Mouse (Mus musculus) cerebellum, postnatal 4 days (tissue): ENCODE results near the gene Ephb2.
A peak's percentile ranks its signal among the peaks of the same experiment; 100 is the strongest.

Experiments used
- DNase-seq, 2 experiments: peaks; one replicate each; pipeline ENCODE4 v3.0.0; 2022; ENCODE audit warnings: low spot score in 2 of 2, mixed read lengths in 1 of 2

The Ephb2 gene

GRCm38 (mm10) chr4:136763349-136763748, 72.4 kb downstream of the Ephb2 start:
- no peak for DNase-seq

DNA sequence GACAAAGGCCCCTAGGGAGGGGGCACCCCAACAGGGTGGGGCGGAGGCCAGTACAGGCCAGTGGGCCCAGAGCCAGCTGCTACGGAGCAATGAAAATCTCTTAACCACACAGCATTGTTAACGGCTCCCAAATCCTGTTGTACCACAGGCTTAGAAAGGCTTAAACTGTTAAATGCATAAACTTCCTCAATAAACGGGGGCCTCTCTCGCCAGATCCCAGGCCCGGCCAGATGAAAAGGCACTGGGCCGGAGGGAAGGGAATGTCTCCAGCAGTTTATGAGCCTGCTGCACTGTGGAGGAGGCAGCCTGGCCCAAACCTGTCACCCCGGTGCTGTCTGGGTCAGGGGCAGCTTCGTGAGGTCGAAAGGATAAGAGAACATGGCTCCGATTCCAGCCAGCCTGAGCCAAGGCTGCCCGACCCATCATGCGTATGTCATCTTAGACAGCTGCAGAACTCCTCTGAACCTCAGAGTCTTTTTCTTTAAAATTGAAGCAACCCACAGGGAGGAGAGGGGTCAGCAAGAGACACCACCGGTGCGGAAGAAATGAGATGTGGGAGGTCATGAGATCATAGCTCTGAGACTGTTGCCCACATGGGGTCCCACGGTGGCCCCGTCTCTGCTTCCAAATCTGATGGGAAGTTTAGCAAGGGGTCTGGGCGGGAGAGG, 73.9 kb downstream of the Ephb2 start:
- DNase-seq = no peak

GRCm38 (mm10) chr4:136760882-136761281, 74.9 kb downstream of the Ephb2 start:
- no peak for DNase-seq

DNA sequence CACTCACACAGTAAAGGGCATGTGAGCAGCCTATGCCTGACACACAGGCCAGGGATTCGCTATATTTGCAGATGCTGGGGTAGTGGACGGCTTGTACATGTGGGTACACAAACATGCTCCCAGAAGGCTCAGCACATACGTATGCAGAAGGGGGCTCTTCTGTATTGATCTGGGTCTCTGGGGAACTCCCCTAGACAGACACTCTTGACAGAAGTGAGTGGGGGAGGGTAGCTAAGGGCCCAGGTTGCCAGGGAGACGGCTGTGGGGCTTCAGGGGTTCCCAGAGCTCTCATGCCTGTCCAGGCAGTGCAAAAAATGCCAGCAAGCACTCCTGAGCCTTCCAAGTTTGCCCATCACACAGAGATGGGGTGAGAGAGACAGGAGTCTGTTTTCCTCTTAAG, 78.7 kb downstream of the Ephb2 start:
- DNase-seq = no peak

GRCm38 (mm10) chr4:136756486-136756885, 79.3 kb downstream of the Ephb2 start:
- DNase-seq = no peak

DNA sequence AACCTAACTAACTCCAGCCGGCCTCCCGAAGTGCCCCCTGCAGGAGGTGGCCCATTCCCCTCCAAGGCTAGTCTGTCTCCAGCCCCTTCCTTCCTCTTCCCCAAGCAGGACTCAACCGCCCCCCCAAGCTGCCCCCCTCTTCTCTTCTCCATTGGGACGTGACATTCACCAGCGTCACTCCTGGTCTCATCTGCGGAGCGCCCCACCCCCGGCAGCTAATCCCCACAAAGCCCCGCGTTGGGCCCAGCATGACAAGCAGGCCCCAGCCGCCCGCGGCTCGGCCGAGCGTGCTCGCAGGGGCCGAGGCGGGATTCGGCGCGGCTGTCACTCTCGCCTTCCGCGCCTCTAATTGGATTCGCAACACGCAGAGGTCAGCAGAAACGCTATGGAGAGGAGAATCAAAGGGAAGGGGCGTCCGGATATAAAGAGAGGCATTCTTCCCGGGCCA, 80.4 kb downstream of the Ephb2 start:
- peak in 1 of 2 experiments; percentile 69 for DNase-seq

DNA sequence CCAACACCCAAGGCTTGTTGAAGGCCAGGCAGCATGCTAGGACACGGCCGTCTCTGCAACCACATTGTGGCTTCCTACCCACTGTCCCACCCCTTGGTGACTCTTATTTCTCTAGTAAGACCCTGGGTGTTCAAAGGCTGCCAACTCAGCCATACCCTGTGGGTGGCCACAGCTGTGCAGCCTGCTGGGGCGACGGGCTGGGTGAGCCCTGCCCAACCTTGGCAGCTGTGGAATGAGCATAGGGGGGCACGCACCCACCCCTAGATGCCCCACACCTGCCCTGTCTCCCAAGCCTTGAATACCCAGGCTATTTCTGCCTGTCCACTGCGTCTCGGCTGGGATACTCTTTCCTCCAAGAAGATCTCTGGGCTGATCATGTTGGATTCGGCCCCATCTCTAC, 81.5 kb downstream of the Ephb2 start:
- DNase-seq = no peak

GRCm38 (mm10) chr4:136751355-136752020, 84.3 kb downstream of the Ephb2 start:
- DNase-seq = no peak

GRCm38 (mm10) chr4:136750578-136751338, 85.0 kb downstream of the Ephb2 start:
- DNase-seq = no peak

- no peak for DNase-seq
These were observed 85.8 kb downstream of the Ephb2 start for GRCm38 (mm10) chr4:136749851-136750577.

DNA sequence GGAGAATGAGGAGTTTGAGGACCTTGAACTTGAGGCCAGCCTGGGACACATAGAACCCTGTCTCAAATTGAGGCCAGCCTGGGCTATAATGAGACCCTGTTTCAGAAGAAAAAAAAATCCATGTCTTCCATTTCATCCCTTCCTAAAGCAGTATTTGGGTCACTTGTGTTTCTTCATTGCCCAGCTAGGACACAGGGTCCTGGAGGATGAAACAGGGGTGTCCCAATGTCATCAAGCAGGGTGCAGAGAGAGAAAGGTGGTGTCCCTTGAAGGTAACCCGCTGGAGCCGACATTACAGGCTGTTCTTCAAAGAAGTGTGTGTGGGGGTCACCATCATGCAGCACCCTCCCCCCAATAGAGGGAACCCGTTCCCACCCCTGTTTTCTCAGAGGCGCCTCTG, 86.4 kb downstream of the Ephb2 start:
- no peak for DNase-seq

- no peak for DNase-seq
These were observed 86.9 kb downstream of the Ephb2 start for GRCm38 (mm10) chr4:136748842-136749392.

DNA sequence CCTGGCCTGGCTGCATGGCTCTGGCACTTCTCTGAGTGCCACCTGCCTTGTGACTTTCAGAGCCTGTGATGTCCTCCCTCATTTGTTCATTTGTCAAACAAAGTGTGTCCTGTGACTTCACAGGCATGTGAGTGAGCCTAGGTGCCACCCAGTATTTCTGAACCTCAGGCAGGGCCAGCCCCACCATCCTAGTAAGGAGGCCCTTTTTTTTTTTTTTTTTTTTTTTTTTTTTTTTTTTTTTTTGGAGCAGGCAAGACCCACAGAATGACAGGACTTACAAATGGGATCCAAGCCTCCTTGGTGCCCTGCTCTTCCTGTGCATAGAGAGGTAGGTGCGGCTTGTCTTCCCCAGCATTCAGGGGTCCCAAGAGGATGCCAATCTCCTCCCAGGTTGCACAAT, 89.3 kb downstream of the Ephb2 start:
- DNase-seq = no peak

DNA sequence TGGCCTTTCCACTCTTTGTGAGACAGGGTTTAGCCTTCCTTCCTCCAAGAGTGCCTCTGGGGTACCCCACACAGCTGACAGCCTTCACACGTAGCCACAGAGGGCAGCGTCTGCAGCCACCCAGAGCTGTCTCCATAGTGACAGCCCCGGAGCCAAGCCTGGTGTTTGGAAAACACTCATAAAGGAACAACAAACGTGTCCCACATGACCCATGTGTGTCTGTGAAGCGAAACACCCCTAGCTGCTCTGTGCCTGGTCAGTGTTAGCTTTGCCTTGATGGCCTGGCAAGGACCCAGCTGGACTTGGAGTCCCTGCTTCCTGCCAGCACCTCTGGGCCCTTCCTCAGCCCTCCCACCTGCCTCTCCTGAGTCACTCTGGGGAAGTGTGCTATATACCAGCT, 93.1 kb downstream of the Ephb2 start:
- peak in 1 of 2 experiments; percentile 60 for DNase-seq

DNA sequence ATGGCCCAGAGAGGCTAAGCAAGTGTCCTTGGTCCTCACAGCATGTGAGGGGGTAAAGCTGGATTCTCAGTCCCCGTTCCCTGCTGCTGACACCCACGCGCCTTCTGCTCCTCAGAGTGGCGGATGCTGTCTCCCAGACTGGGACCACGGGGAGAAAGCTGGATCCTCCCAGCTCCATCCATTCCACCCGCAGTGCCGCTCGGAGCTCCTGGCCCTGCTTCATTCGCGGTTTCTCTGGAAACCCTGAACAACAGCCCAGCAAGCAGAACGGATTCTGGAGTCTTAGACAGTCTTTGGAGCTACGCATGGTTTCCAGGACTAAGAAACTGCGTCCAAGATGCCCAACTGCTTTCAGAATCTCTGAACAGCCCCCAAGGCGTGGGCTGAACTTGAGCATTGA, 93.9 kb downstream of the Ephb2 start:
- DNase-seq = no peak

- no peak for DNase-seq
These were observed 94.8 kb downstream of the Ephb2 start for GRCm38 (mm10) chr4:136740963-136741362.

DNA sequence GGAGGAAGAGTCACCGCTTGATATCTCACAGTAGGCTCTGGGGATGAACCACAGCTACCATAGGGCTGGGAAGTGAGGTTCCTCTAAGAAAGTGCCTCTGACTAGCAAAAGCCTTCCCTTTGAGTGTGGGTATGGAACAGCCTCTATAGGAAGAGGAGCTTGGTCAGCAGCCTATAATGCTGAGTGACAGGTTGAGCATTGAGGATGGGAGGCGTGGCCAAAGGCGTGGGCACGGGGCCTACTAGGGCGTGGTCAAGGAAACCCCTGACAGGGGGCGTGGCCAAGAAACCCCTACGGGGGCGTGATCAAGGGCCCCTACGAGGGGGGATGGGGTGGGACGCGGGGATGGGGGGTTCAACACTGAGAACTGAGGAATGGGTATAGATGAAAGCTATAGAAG, 96.6 kb downstream of the Ephb2 start:
- no peak for DNase-seq

DNA sequence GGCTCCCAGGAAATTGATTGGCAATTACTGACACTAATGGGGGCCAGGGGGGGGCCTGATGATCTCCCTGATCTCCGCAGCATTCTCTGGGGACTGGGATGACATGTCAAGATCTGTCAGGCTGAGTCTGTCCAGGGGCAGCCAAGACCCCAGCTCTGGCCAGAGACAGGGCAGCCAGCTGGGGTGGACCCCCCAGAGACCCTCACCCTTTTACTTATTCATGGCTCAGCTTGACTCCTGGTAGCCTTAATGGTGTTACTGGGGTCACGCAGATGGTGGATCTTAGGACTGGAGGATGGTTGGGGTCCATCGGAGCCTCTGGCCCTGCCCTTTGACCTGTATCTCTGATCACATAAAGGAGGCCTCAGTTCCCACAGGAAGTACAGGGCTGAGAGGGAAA, 97.5 kb downstream of the Ephb2 start:
- DNase-seq = no peak

DNA sequence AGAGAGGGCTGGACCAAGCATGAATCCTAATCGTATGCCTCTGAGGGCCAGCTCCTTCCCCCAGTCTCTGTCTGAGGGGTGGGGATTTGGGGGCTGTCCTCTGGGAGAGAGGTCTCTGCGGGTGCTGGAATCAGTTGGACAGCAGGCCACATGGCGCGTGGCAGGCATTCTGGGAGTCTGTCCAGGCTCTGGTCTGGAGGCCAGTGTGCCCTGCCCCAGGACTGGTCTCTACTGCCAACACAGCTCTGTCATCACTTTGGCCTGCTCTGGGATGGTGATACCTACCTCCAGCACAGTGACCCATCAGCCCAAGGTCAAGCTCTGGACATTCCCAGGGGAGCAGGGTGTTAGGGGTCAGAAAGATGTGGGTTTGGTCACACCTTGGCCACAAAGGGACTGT, 99.9 kb downstream of the Ephb2 start:
- DNase-seq = no peak

DNA sequence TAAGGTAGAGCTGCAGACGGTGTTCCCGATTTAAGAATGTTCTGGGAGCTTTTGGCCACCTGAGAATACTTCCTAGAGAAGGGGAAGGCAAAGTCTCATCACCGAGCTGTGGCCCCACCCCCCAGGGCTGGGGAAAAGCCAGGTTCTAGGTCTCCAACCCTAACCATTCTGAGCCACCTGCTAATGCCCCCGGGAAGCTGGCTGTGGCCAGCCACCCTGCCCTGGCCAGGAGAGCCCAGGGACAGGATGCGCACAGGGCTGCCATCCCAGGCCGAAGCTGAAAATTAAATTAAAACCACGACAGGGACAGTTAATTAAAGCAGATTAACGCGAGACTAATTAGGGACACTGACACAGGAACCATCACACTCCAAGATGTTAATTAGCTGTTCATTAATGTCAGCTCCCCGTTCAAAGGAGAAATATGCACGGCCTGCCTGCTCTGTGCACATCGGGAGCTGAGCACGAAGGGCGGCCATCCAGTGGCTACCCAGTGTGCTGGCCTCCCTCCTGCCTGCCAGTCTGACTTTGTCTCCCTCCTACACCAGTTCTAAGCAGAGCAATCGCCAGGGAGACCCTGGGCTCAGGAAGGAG, 101.5 kb downstream of the Ephb2 start:
- DNase-seq = no peak

- DNase-seq = no peak
These were observed 102.4 kb downstream of the Ephb2 start for GRCm38 (mm10) chr4:136733217-136733865.
